Comparison of ENCODE assay signal across 37 mouse cellular contexts in the genomic region with DNA sequence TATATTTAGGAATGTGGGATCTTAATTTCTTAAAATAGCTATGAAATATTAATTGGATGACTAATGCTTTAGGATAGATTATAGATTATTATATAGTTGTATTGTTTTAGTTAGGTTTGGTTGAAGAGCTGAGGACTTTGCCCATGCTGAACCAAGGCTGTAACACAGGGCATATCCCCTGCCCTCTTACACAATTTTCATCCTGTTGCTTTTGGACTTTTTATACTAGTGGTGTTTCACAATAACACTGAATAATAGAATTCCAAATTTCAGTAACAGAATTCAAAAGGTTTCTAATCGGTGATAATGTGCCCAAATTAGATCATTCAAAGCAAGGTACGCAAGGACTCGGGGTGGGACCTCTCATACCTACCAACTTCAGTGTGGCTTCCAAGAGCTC. TPM values are rescaled to one million over a fixed set of nuclear protein-coding genes. Genes with fewer than 3 reads are reported as not detected.
"Had no signal": no experiment of that assay in that cellular context is flagged by ENCODE, and none has a peak within 500 bp of the region (broad histone marks: within the 10 kb centered on the region; RNA-seq: fewer than 3 reads in every experiment).

No protein-coding gene starts in this region.

- H3K4me3 ChIP-seq: left cerebral cortex, adult 2 months; limb, embryonic 10.5 days; limb, embryonic 12.5 days; limb, embryonic 13.5 days; limb, embryonic 15.5 days; liver, embryonic 12.5 days; liver, embryonic 13.5 days; liver, embryonic 15.5 days; lung, embryonic 15.5 days; megakaryocyte, embryonic 14.5 days; midbrain, embryonic 10.5 days; midbrain, embryonic 12.5 days; midbrain, embryonic 13.5 days; midbrain, embryonic 15.5 days; myocyte; neural tube, embryonic 12.5 days had no signal

- DNase-seq: left cerebral cortex, postnatal 4 days; liver, embryonic 13.5 days; liver, postnatal 0 days; lung, adult 18-20 months; lung, adult 2 months; lung, embryonic 14.5 days; lung, postnatal 10 days; lung, postnatal 14 days; lung, postnatal 36 days; lung, postnatal 4 days; midbrain, embryonic 14.5 days had no signal

- H3K27ac ChIP-seq: left cerebral cortex, adult 2 months; limb, embryonic 10.5 days; limb, embryonic 12.5 days; limb, embryonic 13.5 days; limb, embryonic 15.5 days; liver, embryonic 12.5 days; liver, embryonic 13.5 days; liver, embryonic 14.5 days; liver, embryonic 15.5 days; lung, embryonic 15.5 days; macrophage; midbrain, embryonic 10.5 days; midbrain, embryonic 12.5 days; midbrain, embryonic 13.5 days; midbrain, embryonic 15.5 days; neural tube, embryonic 12.5 days had no signal

- H3K4me1 ChIP-seq: limb, embryonic 10.5 days; limb, embryonic 12.5 days; limb, embryonic 13.5 days; limb, embryonic 15.5 days; liver, embryonic 12.5 days; liver, embryonic 13.5 days; liver, embryonic 15.5 days; lung, embryonic 15.5 days; megakaryocyte, embryonic 14.5 days; midbrain, embryonic 10.5 days; midbrain, embryonic 12.5 days; midbrain, embryonic 13.5 days; midbrain, embryonic 15.5 days; neural tube, embryonic 12.5 days had no signal

- H3K27me3 ChIP-seq: limb, embryonic 12.5 days; limb, embryonic 13.5 days; limb, embryonic 15.5 days; liver, embryonic 12.5 days; liver, embryonic 13.5 days; liver, embryonic 15.5 days; lung, embryonic 15.5 days; megakaryocyte, embryonic 14.5 days; midbrain, embryonic 12.5 days; midbrain, embryonic 13.5 days; midbrain, embryonic 15.5 days; neural tube, embryonic 12.5 days had no signal

- H3K9ac ChIP-seq: limb, embryonic 12.5 days; limb, embryonic 13.5 days; limb, embryonic 15.5 days; liver, embryonic 12.5 days; liver, embryonic 13.5 days; liver, embryonic 14.5 days; liver, embryonic 15.5 days; liver, postnatal 0 days; lung, embryonic 14.5 days; lung, embryonic 15.5 days; midbrain, embryonic 12.5 days; midbrain, embryonic 13.5 days; midbrain, embryonic 15.5 days; neural tube, embryonic 12.5 days had no signal

- H3K36me3 ChIP-seq: limb, embryonic 10.5 days; limb, embryonic 12.5 days; limb, embryonic 13.5 days; limb, embryonic 15.5 days; liver, embryonic 12.5 days; liver, embryonic 13.5 days; liver, embryonic 15.5 days; lung, embryonic 15.5 days; midbrain, embryonic 10.5 days; midbrain, embryonic 12.5 days; midbrain, embryonic 13.5 days; midbrain, embryonic 15.5 days; neural tube, embryonic 12.5 days had no signal

RNA-seq across cellular contexts. Expression of a gene that starts 57.4 kb away (rescaled TPM):
- total RNA-seq: megakaryocyte progenitor cell, adult 5-6 weeks; megakaryocyte, adult 5-6 weeks; megakaryocyte-erythroid progenitor cell, adult 5-6 weeks; monocyte, adult 5-6 weeks had no signal
- polyA plus RNA-seq: limb, embryonic 10.5 days; limb, embryonic 11.5 days; limb, embryonic 12.5 days; limb, embryonic 13.5 days; liver, embryonic 11.5 days; liver, embryonic 12.5 days; liver, embryonic 13.5 days; liver, embryonic 14.5 days; liver, embryonic 15.5 days; liver, embryonic 16.5 days; liver, postnatal 0 days; lung, adult 2 months; lung, embryonic 14.5 days; lung, embryonic 15.5 days; macrophage; midbrain, embryonic 10.5 days; midbrain, embryonic 11.5 days; midbrain, embryonic 12.5 days; neural tube, embryonic 11.5 days; neural tube, embryonic 12.5 days had no signal
